Mouse (Mus musculus) cerebellum, adult 2 months (tissue): ENCODE results near the gene Ormdl3. TPM values are rescaled to one million over a fixed set of nuclear protein-coding genes. Genes with fewer than 3 reads are reported as not detected.
A peak's percentile ranks its signal among the peaks of the same experiment; 100 is the strongest.

ENCODE experiments used
- DNase-seq, 2 experiments: peaks; one replicate each; pipeline ENCODE4 v3.0.0; 2021
- H3K27ac ChIP-seq: fragments of 200-500 bp; 2 replicates; pipeline ENCODE4 v1.5.1; 2012; ENCODE audit warnings: low read length, control low read depth, inconsistent platforms; ENCODE audit not compliant: insufficient read depth
- H3K27me3 ChIP-seq: fragments of 200-500 bp; 2 replicates; pipeline ENCODE4 v1.6.1; 2012; ENCODE audit warnings: inconsistent platforms, mild to moderate bottlenecking, low read length, moderate library complexity; ENCODE audit not compliant: control insufficient read depth, insufficient read depth
- H3K4me1 ChIP-seq: fragments of 200-500 bp; 2 replicates; pipeline ENCODE4 v1.6.1; 2011; ENCODE audit warnings: low read length; ENCODE audit not compliant: control insufficient read depth, insufficient read depth
- H3K4me3 ChIP-seq: fragments of 200-500 bp; replicated peaks from 2 replicates; pipeline ENCODE3; 2011; ENCODE audit warnings: mild to moderate bottlenecking, low read depth, low read length, control low read depth; ENCODE audit not compliant: insufficient read depth
- CTCF ChIP-seq: fragments of 200-500 bp; IDR thresholded peaks from 2 replicates; pipeline ENCODE4 v1.5.1; 2011; ENCODE audit warnings: low read depth, mild to moderate bottlenecking, control low read depth, low read length, moderate library complexity, borderline replicate concordance; ENCODE audit not compliant: insufficient read depth
- POLR2A ChIP-seq: fragments of 200-500 bp; IDR thresholded peaks from 2 replicates; pipeline ENCODE4 v1.6.1; 2011; ENCODE audit warnings: low read length, control low read depth, borderline replicate concordance; ENCODE audit not compliant: insufficient read depth
- WGBS: fragments of 180-500 bp; shearing (Covaris S2); methylation state at CpG from one replicate; pipeline ENCODE4 v1.1.7; 2018; 5-methylcytosine and 5-hydroxymethylcytosine counted together
- polyA plus RNA-seq: library from polyadenylated mRNA; depleted of rRNA; stranded (reverse); fragments of >200 nt; gene quantifications from 2 replicates; pipeline ENCODE4 v1.2.3, GENCODE M21; 2012

Gene Ormdl3
- polyA plus RNA-seq, 1 experiment: 66.8 TPM

DNA sequence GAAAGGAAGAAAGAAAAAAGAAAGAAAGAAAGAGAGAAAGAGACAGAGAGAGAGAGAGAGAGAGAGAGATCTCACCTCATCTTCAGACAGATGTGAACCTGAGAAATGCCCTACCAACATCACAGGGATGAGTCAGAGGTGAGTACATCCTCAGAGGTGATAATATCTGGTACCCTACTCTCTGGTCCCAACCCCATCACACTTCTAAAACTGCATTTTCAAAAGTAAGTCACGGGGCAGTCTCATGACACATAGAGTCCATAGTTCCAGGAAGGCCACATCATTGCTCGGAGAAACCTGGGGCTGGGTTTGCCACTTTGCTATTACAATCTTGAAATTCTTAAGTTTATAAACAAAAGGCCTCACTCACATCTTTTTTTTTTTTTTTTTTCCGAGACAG, 8.8 kb upstream of the Ormdl3 start:
- Histone ChIP-seq H3K27me3 (no peaks in the 10 kb centered on the region), H3K4me3 (no peak overlapping the region), H3K4me1 (peaks cover 6% of the 10 kb centered on the region; the same call in 1 of the 2 replicates), H3K27ac (no peak overlapping the region)
- 77% methylated on average over 3 of the region's 3 CpGs for WGBS
- TF ChIP-seq POLR2A (no peak), CTCF (no peak)
- DNase-seq: no peak

DNA sequence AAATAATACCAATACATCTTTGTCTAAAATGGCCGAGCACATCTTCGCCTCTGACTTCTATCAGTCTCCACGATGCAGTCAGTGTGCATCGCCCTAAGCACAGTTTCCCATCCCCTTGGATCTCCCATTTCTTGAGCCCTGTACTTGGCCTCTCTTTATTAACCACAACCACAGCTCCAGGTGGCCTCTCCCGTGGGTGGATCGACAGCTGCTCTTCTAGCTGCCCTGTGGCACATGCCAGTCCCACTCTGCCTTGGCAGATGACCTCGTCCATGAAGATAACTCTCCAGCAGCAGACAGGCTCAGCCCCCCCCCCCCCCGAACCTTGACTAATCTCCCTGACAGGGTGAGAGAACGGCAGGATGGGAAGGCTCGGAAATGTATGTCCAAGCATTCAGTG, 8.3 kb upstream of the Ormdl3 start:
- 51% methylated on average over 10 of the region's 10 CpGs for WGBS

DNA sequence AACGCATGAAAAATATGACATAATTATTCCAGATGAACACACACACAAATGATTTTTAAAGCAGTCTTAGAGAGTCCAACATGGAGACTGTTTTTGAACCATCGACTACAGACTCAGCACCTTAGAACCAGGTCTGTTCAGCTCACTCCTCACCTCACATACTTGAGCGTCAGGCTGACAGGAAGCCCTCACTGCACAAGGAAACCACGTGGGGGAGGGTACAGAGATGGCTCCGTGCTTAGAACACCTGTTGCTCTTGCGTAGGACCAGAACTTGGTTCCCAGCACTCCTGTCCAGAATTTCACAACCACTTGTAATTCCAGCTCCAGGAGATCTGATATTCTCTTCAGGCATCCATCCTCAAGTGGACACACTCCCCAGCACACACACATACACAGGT, 7.9 kb upstream of the Ormdl3 start:
- WGBS: 78% methylated on average over 6 of the region's 6 CpGs
- peaks cover 6% of the 10 kb centered on the region; the same call in 1 of the 2 replicates for H3K4me1 ChIP-seq
- no peak for DNase-seq
- no peak overlapping the region for H3K27ac ChIP-seq
- no peaks in the 10 kb centered on the region for H3K27me3 ChIP-seq
- TF ChIP-seq CTCF: no peak
- H3K4me3 ChIP-seq: no peak overlapping the region

More for the DNA sequence above, 8.3 kb upstream of the Ormdl3 start:
- Histone ChIP-seq H3K27ac (no peak overlapping the region), H3K27me3 (no peaks in the 10 kb centered on the region), H3K4me1 (peaks cover 6% of the 10 kb centered on the region; the same call in 1 of the 2 replicates), H3K4me3 (no peak overlapping the region)
- no peak for TF ChIP-seq POLR2A
- DNase-seq: no peak

DNA sequence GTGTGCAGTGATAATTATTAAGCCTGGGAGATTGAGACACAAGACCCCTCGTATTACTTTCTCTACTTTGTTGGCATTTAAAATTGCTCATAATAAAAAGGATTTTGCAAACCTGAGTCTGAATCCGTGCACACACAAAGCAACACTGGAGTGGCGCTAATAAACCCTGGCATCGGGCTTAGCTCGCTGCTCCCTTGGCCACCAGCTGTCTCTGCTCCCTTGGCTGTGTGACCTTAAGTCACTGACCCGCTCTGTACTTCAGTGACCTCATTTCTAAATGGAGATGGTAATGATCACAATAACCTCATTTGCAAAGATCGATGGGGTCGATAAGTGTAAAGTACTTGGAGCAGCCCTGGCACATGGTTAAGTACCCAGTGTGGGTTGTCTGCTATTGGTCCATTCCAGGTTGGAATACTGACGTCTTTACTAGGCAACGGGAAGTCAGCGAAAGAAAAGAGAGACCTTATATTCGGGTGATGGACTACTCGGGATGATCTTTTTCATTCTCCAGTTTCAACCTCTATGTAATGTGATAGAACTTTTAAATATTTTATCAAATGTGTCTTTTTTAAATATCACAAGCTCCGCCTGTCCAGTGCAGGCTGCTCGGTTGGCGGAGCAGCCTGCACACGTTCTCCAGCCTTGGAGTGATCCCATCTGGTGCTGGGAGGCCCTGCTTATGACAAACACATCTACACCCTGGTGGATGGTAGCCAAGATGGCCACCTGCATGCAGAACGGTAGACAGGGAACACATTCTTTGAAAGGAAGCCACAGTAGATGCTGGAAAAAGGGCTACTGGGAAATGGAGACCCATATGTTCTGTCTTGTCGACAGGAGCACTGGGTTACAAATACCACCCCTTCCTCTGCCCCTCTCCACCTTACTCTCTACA, 3.6 kb upstream of the Ormdl3 start:
- Histone ChIP-seq H3K4me3 (peak overlapping the region; percentile 11), H3K4me1 (peaks cover 8% of the 10 kb centered on the region; the same call in 1 of the 2 replicates), H3K27me3 (no peaks in the 10 kb centered on the region), H3K27ac (no peak overlapping the region)
- TF ChIP-seq POLR2A: no peak
- no peak for TF ChIP-seq CTCF
- 19% methylated on average over 19 of the region's 19 CpGs for WGBS
- DNase-seq: peak; percentile 55 to 69

DNA sequence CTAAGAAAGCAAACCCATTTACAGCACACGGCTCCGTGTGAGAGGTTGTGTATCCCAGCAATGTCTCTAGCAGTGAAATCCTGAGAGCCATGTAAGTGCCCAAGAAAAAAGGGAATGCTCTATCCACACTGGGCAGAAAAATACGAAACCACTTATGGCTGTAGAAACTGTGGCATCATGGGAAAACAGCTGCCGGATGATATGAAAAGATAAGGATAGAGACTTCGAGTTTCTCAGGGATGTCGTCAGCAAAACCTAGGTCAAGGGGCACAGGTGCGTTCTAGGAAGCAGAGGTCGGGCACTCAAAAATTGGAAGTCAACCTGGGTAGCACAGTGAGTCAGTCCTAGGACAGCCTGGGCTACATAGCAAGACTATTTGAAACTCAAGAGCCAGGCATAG, 2.1 kb upstream of the Ormdl3 start:
- no peak overlapping the region for H3K27ac ChIP-seq
- 90% methylated on average over 8 of the region's 8 CpGs for WGBS
- H3K4me3 ChIP-seq: no peak overlapping the region
- no peak for DNase-seq
- no peaks in the 10 kb centered on the region for H3K27me3 ChIP-seq
- no peak for TF ChIP-seq CTCF
- no peak for TF ChIP-seq POLR2A
- peaks cover 19% of the 10 kb centered on the region for H3K4me1 ChIP-seq

DNA sequence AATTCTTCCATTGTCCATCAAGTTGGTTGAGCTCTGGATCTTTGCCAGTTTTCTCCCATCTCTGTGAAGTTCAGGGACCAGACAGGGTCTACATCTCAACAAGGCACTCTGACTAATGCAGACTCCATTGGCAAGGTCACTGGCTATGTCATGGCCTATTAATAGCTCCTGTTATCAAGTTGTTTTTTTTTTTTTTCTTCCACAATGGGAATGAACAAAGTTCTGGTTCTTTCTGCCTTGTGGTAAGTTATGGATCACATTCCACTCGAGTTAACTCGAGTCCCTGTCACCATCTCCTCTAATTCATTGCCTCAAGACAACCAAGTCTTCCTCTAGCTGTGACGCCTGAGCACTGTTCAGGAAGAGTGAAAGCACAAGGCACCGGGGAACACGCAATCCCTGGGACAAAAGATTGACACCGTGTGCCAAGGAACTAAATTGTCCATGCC, 1.7 kb upstream of the Ormdl3 start:
- H3K4me1 ChIP-seq: peaks cover 19% of the 10 kb centered on the region
- no peak for DNase-seq
- 64% methylated on average over 6 of the region's 6 CpGs for WGBS

GRCm38 (mm10) chr11:98587684-98588546, 747 bp upstream of the Ormdl3 start:
- no peak overlapping the region; the same call in 1 of the 2 replicates for H3K27ac ChIP-seq
- peak; percentile 49 to 57 for DNase-seq
- 16% methylated on average over 20 of the region's 20 CpGs for WGBS
- peaks cover 19% of the 10 kb centered on the region for H3K4me1 ChIP-seq
- no peaks in the 10 kb centered on the region for H3K27me3 ChIP-seq
- H3K4me3 ChIP-seq: peak overlapping the region; percentile 88
- TF ChIP-seq POLR2A: no peak

More for the DNA sequence above, 1.7 kb upstream of the Ormdl3 start:
- Histone ChIP-seq H3K27ac (no peak overlapping the region), H3K27me3 (no peaks in the 10 kb centered on the region), H3K4me3 (no peak overlapping the region)
- TF ChIP-seq POLR2A: no peak
- no peak for TF ChIP-seq CTCF
